Mouse (Mus musculus) heart, adult 10 weeks (tissue): ENCODE data around the gene Shisa3. TPM values are rescaled to one million over a fixed set of nuclear protein-coding genes. Genes with fewer than 3 reads are reported as not detected.

ENCODE experiments used
- polyA plus RNA-seq: library from polyadenylated mRNA; stranded (reverse); fragments of 350-450 nt; fragmentation: Illumina TruSeq; extraction: RNeasy Lipid Tissue Mini Kit (QIAGEN cat#74804); gene quantifications from one replicate; pipeline ENCODE4 v1.2.3, GENCODE M21; 2014; ENCODE audit warnings: low read depth, low replicate concordance

Gene Shisa3
- polyA plus RNA-seq, result 0.47 TPM

GRCm38 (mm10) chr5:67607804-67608673 is at the start of gene Shisa3:
Gene Shisa3, plus strand, starts transcription at chr5:67607882.

Other genes starting within 250 kb of the Shisa3 start
- gene Bend4, start 179.6 kb upstream of the Shisa3 start, polyA plus RNA-seq, result 0.94 TPM
- 15.4 TPM for gene Atp8a1, start 239.6 kb downstream of the Shisa3 start, polyA plus RNA-seq